Mouse (Mus musculus): ENCODE results near the gene Kcne1l. TPM values are rescaled to one million over a fixed set of nuclear protein-coding genes. Genes with fewer than 3 reads are reported as not detected.

The Kcne1l gene
- 31.4 and 33.5 TPM in 2 replicates for polyA plus RNA-seq (2014; fragmentation: Nextera tagmentation; extraction: Ambion mirVana)

- ATAC-seq (peak; percentile 77), DNase-seq (ENCODE audit: low spot score) (peak; percentile 54)
- H3K9ac ChIP-seq (ENCODE audit: low read length) = peak within 1 kb of the TSS; percentile 37
- no peaks in the 10 kb centered on the region for H3K27me3 ChIP-seq (replicated peaks; ENCODE audit: control insufficient read depth, insufficient read depth, low read length)
- peak within 1 kb of the TSS; percentile 76 for H3K27ac ChIP-seq (ENCODE audit: low read depth, low read length)
- no peaks in the 10 kb centered on the region for H3K36me3 ChIP-seq (ENCODE audit: control insufficient read depth, insufficient read depth, low read length)
- 36% methylated on average over 30 of the region's 33 CpGs for WGBS
- H3K4me1 ChIP-seq (ENCODE audit: control insufficient read depth, insufficient read depth, low read length) = no peaks in the 10 kb centered on the region
- no peaks in the 10 kb centered on the region for H3K9me3 ChIP-seq (replicated peaks; ENCODE audit: control insufficient read depth, low read length)
- peak within 1 kb of the TSS; percentile 13 for H3K4me3 ChIP-seq (ENCODE audit: low read depth, low read length)
- H3K4me2 ChIP-seq (ENCODE audit: low read length) = peak within 1 kb of the TSS; percentile 48
Observed at GRCm38 (mm10) chrX:142305869-142306581, at the start of gene Kcne1l. TSS of gene Kcne1l (minus strand) at chrX:142306294.

- no peak for ATAC-seq
- Histone ChIP-seq H3K27ac (ENCODE audit: low read depth, low read length) (no peak overlapping the region), H3K9ac (ENCODE audit: low read length) (no peak overlapping the region), H3K4me2 (ENCODE audit: low read length) (no peak overlapping the region), H3K4me3 (ENCODE audit: low read depth, low read length) (no peak overlapping the region), H3K9me3 (replicated peaks; ENCODE audit: control insufficient read depth, low read length) (no peaks in the 10 kb centered on the region), H3K36me3 (ENCODE audit: control insufficient read depth, insufficient read depth, low read length) (no peaks in the 10 kb centered on the region), H3K4me1 (ENCODE audit: control insufficient read depth, insufficient read depth, low read length) (no peaks in the 10 kb centered on the region), H3K27me3 (replicated peaks; ENCODE audit: control insufficient read depth, insufficient read depth, low read length) (no peaks in the 10 kb centered on the region)
- 92% methylated on average over 6 of the region's 6 CpGs for WGBS
- DNase-seq (ENCODE audit: low spot score) = no peak
Observed at GRCm38 (mm10) chrX:142336207-142336606, 30.1 kb upstream of the Kcne1l start.

GRCm38 (mm10) chrX:142335502-142335901 lies 29.4 kb upstream of the Kcne1l start:
- Histone ChIP-seq H3K4me3 (ENCODE audit: low read depth, low read length) (no peak overlapping the region), H3K4me2 (ENCODE audit: low read length) (no peak overlapping the region), H3K27me3 (replicated peaks; ENCODE audit: control insufficient read depth, insufficient read depth, low read length) (no peaks in the 10 kb centered on the region), H3K9me3 (replicated peaks; ENCODE audit: control insufficient read depth, low read length) (no peaks in the 10 kb centered on the region), H3K4me1 (ENCODE audit: control insufficient read depth, insufficient read depth, low read length) (no peaks in the 10 kb centered on the region), H3K36me3 (ENCODE audit: control insufficient read depth, insufficient read depth, low read length) (no peaks in the 10 kb centered on the region), H3K9ac (ENCODE audit: low read length) (no peak overlapping the region), H3K27ac (ENCODE audit: low read depth, low read length) (no peak overlapping the region)
- ATAC-seq (no peak), DNase-seq (ENCODE audit: low spot score) (no peak)
- WGBS = 88% methylated on average over 5 of the region's 5 CpGs

GRCm38 (mm10) chrX:142325760-142326159 lies 19.7 kb upstream of the Kcne1l start:
- no peak overlapping the region for H3K4me2 ChIP-seq (ENCODE audit: low read length)
- no peaks in the 10 kb centered on the region for H3K36me3 ChIP-seq (ENCODE audit: control insufficient read depth, insufficient read depth, low read length)
- no peak overlapping the region for H3K4me3 ChIP-seq (ENCODE audit: low read depth, low read length)
- DNase-seq (ENCODE audit: low spot score) = no peak
- H3K9me3 ChIP-seq (replicated peaks; ENCODE audit: control insufficient read depth, low read length) = no peaks in the 10 kb centered on the region
- no peaks in the 10 kb centered on the region for H3K4me1 ChIP-seq (ENCODE audit: control insufficient read depth, insufficient read depth, low read length)
- no peak overlapping the region for H3K9ac ChIP-seq (ENCODE audit: low read length)
- ATAC-seq = no peak
- no peaks in the 10 kb centered on the region for H3K27me3 ChIP-seq (replicated peaks; ENCODE audit: control insufficient read depth, insufficient read depth, low read length)
- 68% methylated on average over 2 of the region's 2 CpGs for WGBS
- no peak overlapping the region for H3K27ac ChIP-seq (ENCODE audit: low read depth, low read length)

DNA sequence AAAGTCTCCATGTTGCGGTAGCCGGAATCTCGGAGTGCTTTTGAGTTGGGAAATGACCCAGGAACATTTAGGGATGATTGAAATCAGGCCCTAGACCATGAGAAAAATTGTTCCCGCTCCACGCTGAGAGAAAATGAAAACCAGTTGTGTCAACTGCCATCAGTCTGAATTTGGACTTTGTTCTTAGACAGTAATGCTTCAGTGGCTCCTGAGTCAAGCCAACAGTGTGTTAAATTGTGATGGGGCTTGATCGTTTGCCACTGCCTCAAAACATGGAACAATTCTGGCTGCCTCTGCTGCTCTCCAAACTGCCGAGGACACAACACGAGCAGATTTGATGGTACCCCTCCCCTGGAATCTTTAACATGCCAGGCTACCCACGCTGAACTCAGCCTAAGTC lies 10.0 kb upstream of the Kcne1l start:
- Histone ChIP-seq H3K4me3 (ENCODE audit: low read depth, low read length) (no peak overlapping the region), H3K9ac (ENCODE audit: low read length) (no peak overlapping the region), H3K4me2 (ENCODE audit: low read length) (no peak overlapping the region), H3K27ac (ENCODE audit: low read depth, low read length) (no peak overlapping the region), H3K27me3 (replicated peaks; ENCODE audit: control insufficient read depth, insufficient read depth, low read length) (no peaks in the 10 kb centered on the region), H3K36me3 (ENCODE audit: control insufficient read depth, insufficient read depth, low read length) (no peaks in the 10 kb centered on the region), H3K9me3 (replicated peaks; ENCODE audit: control insufficient read depth, low read length) (no peaks in the 10 kb centered on the region), H3K4me1 (ENCODE audit: control insufficient read depth, insufficient read depth, low read length) (no peaks in the 10 kb centered on the region)
- ATAC-seq (no peak), DNase-seq (ENCODE audit: low spot score) (no peak)
- 81% methylated on average over 9 of the region's 9 CpGs for WGBS

- ATAC-seq (no peak), DNase-seq (ENCODE audit: low spot score) (no peak)
- Histone ChIP-seq H3K9me3 (replicated peaks; ENCODE audit: control insufficient read depth, low read length) (no peaks in the 10 kb centered on the region), H3K4me2 (ENCODE audit: low read length) (no peak overlapping the region), H3K27me3 (replicated peaks; ENCODE audit: control insufficient read depth, insufficient read depth, low read length) (no peaks in the 10 kb centered on the region), H3K4me1 (ENCODE audit: control insufficient read depth, insufficient read depth, low read length) (no peaks in the 10 kb centered on the region), H3K36me3 (ENCODE audit: control insufficient read depth, insufficient read depth, low read length) (no peaks in the 10 kb centered on the region), H3K4me3 (ENCODE audit: low read depth, low read length) (no peak overlapping the region), H3K9ac (ENCODE audit: low read length) (no peak overlapping the region), H3K27ac (ENCODE audit: low read depth, low read length) (no peak overlapping the region)
- 84% methylated on average over 8 of the region's 8 CpGs for WGBS
Observed at GRCm38 (mm10) chrX:142315270-142315669, 9.2 kb upstream of the Kcne1l start.

DNA sequence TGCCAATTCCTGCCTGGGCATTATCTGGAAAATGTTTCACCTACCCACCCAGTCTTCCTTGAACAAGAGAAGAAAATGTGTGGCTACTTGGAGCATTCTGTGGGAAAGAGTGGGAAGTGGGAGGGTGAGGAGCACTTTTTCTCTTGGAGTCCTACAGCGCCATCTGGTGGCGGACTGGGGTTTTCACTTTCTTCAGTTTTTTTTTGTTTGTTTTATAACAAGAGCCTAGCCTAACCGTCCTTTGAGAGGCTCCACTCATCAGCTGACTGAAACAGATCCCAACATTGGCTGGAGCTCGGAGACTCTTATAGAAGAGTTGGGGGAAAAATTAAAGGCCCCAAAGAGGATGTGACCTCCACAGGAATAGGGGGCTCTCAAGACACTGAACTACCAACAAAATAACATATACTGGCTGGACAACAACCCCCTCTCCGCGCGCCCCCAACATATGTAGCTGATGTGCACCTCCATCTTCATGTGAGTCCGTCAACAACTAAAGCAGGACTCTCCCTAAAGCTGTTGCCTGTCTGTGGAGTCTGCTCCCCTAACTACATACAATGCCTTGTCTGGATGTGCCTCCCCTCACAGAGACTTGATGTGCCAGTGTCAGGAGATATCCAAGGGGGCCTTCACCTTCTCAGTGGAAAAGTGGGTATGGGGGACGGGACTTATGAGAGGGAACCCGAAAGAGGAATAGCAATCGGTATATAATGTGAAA lies 8.4 kb upstream of the Kcne1l start:
- Histone ChIP-seq H3K9ac (ENCODE audit: low read length) (no peak overlapping the region), H3K4me1 (ENCODE audit: control insufficient read depth, insufficient read depth, low read length) (no peaks in the 10 kb centered on the region), H3K9me3 (replicated peaks; ENCODE audit: control insufficient read depth, low read length) (no peaks in the 10 kb centered on the region), H3K4me2 (ENCODE audit: low read length) (peak overlapping the region; percentile 21; the same call in 1 of the 2 replicates), H3K27ac (ENCODE audit: low read depth, low read length) (no peak overlapping the region), H3K36me3 (ENCODE audit: control insufficient read depth, insufficient read depth, low read length) (no peaks in the 10 kb centered on the region), H3K27me3 (replicated peaks; ENCODE audit: control insufficient read depth, insufficient read depth, low read length) (no peaks in the 10 kb centered on the region), H3K4me3 (ENCODE audit: low read depth, low read length) (no peak overlapping the region)
- DNase-seq (ENCODE audit: low spot score) = peak; percentile 83
- ATAC-seq = peak; percentile 54
- 56% methylated on average over 11 of the region's 11 CpGs for WGBS

GRCm38 (mm10) chrX:142310431-142310830 lies 4.3 kb upstream of the Kcne1l start:
- H3K27ac ChIP-seq (ENCODE audit: low read depth, low read length) = no peak overlapping the region
- H3K36me3 ChIP-seq (ENCODE audit: control insufficient read depth, insufficient read depth, low read length) = no peaks in the 10 kb centered on the region
- no peaks in the 10 kb centered on the region for H3K9me3 ChIP-seq (replicated peaks; ENCODE audit: control insufficient read depth, low read length)
- no peaks in the 10 kb centered on the region for H3K4me1 ChIP-seq (ENCODE audit: control insufficient read depth, insufficient read depth, low read length)
- H3K4me3 ChIP-seq (ENCODE audit: low read depth, low read length) = no peak overlapping the region
- 54% methylated on average over 5 of the region's 5 CpGs for WGBS
- DNase-seq (ENCODE audit: low spot score) (peak; percentile 73), ATAC-seq (peak; percentile 35)
- H3K27me3 ChIP-seq (replicated peaks; ENCODE audit: control insufficient read depth, insufficient read depth, low read length) = no peaks in the 10 kb centered on the region
- no peak overlapping the region for H3K9ac ChIP-seq (ENCODE audit: low read length)
- H3K4me2 ChIP-seq (ENCODE audit: low read length) = no peak overlapping the region
